Mouse (Mus musculus) ES-Bruce4 (cell line): ENCODE data around the gene Kcna6. TPM values are rescaled to one million over a fixed set of nuclear protein-coding genes. Genes with fewer than 3 reads are reported as not detected.

ENCODE experiments used
- H3K27ac ChIP-seq: 2 replicates; pipeline ENCODE4 v1.5.1; 2012; ENCODE audit warnings: low read length, inconsistent platforms; ENCODE audit not compliant: insufficient read depth
- H3K27me3 ChIP-seq: 2 replicates; pipeline ENCODE4 v1.6.1; 2012; ENCODE audit warnings: mild to moderate bottlenecking, low read length, inconsistent platforms; ENCODE audit not compliant: control insufficient read depth, poor library complexity, insufficient read depth, severe bottlenecking
- H3K36me3 ChIP-seq: 2 replicates; pipeline ENCODE4 v1.6.1; 2012; ENCODE audit warnings: inconsistent platforms, mild to moderate bottlenecking, low read length, moderate library complexity; ENCODE audit not compliant: control insufficient read depth, poor library complexity, insufficient read depth, severe bottlenecking
- H3K4me1 ChIP-seq: one replicate; pipeline ENCODE4 v1.8.1; 2011; ENCODE audit warnings: low read length; ENCODE audit not compliant: control insufficient read depth, insufficient read depth
- H3K4me3 ChIP-seq: 2 replicates; pipeline ENCODE4 v1.5.1; 2011; ENCODE audit warnings: low read depth, mild to moderate bottlenecking, low read length
- H3K9ac ChIP-seq: 2 replicates; pipeline ENCODE4 v1.6.1; 2012; ENCODE audit warnings: low read depth, mild to moderate bottlenecking, inconsistent platforms; ENCODE audit not compliant: poor library complexity, severe bottlenecking
- H3K9me3 ChIP-seq: replicated peaks from 2 replicates; pipeline ENCODE4 v1.6.1; 2012; ENCODE audit warnings: mild to moderate bottlenecking, low read length, inconsistent platforms; ENCODE audit not compliant: control insufficient read depth, poor library complexity, insufficient read depth, severe bottlenecking
- CTCF ChIP-seq: IDR thresholded peaks from one replicate; pipeline ENCODE4 v1.8.1; 2011; ENCODE audit warnings: low read depth, low read length
- EP300 ChIP-seq: IDR thresholded peaks from 2 replicates; pipeline ENCODE4 v1.6.1; 2011; ENCODE audit warnings: low read depth, low read length; ENCODE audit not compliant: insufficient read depth
- POLR2A ChIP-seq: IDR thresholded peaks from one replicate; pipeline ENCODE4 v1.8.1; 2011; ENCODE audit warnings: low read length; ENCODE audit not compliant: insufficient read depth
- polyA plus RNA-seq: library from polyadenylated mRNA; stranded (reverse); fragments of >200 nt; gene quantifications from 2 replicates; pipeline ENCODE4 v1.2.4, GENCODE M21; 2011; ENCODE audit warnings: low read depth; ENCODE audit not compliant: missing spikeins, insufficient read depth, insufficient read length

Gene Kcna6
- polyA plus RNA-seq: 0.58 and 1.5 TPM in 2 replicates

DNA sequence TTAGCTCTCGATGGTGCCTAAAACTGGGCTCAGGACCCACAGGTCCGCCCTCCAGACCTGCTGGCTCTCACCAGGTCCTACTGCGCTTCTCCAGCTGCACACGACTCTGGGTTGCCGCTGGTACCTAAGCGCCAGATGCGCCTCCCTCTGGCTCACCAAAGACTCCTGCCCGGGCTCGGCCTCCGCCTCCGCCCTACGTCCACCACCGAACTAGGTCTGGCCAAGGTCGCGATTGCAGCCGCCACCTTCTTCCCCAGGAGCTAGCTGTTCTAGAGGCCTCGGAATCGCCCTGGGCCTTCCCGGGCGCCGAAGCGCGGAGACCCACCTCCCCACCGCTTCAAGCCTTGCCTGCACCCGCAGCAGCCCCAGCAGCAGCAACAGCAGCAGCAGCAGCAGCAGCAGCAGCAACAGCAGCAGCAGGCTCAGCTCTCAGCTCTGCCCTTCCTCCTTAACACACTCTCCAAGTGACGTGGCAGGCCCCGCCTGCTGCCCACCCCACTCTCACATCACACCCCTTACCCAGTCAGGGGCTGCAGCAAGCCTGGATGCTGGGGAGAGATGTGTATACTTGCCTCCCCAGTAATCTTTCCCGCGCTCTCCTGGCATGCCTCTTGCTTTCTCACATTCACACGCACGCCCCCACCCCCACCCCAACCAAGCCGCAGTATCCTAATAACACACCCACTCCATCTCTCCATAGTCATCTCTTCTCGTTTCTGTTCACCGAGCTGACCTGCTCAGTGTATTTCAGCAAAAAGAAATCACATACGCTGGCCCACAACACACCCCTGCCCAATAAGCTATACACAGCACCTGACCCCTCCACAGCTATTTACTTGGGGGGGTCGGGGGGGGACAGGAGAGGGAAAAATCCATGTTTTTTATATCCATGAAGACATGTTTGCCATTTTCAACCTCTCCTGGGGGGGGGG lies at the start of gene Kcna6:
Kcna6 (minus strand) TSS at position 464 of the 932 bp plus-strand sequence.
- no peak for TF ChIP-seq CTCF
- TF ChIP-seq EP300: no peak
- TF ChIP-seq POLR2A: no peak
- no peaks in the 10 kb centered on the region for H3K4me1 ChIP-seq
- no peaks in the 10 kb centered on the region for H3K36me3 ChIP-seq
- H3K9me3 ChIP-seq: no peaks in the 10 kb centered on the region
- no peak within 1 kb of the TSS for H3K27ac ChIP-seq
- 0 out of 2 replicates have a peak within 1 kb of the TSS, but pooled peaks have one; percentile 16 for H3K9ac ChIP-seq
- peak within 1 kb of the TSS; percentile 48 for H3K4me3 ChIP-seq
- H3K27me3 ChIP-seq: peaks cover 10% of the 10 kb centered on the region

DNA sequence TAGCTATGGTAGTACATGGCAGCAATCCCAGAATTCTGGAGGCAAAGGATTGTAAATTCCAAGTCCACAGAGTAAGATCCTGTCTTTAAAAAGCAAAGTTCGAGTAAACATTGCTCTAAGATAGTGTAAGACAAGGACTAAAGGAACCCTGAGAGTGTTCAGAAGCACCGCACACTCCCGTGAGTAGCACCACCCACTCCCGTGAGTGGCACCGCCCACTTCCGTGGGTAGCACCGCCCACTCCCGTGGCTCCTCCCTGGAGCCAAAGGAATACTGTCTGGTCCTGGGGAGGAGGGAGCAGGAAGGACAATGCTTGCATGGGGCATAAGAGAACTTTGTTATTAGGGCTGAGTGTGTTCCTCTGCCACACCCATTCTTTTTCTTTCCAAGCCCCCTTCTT lies 48.4 kb upstream of the Kcna6 start:
- H3K36me3 ChIP-seq: no peaks in the 10 kb centered on the region
- no peaks in the 10 kb centered on the region for H3K9me3 ChIP-seq

DNA sequence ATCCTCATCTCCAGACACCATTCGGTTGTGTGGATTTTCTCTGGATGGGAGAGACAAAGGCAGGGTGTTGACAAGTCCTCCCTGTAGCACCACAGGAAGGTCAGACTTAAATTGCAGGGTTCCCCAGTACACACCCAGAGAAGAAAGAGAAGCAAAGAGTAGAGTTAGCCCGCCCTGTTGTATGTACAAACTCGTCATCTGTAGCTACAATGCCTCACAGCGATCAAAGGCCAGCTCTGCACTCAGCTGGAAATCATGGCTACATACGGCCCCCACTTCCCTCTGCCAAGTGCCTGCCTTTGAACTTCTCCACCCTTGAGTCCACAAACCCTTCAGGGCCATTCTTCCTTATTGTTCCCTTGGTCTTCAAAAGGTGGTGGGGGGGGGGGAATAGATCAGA lies 43.7 kb upstream of the Kcna6 start:
- Histone ChIP-seq H3K9ac (no peak overlapping the region), H3K4me3 (no peak overlapping the region), H3K27ac (no peak overlapping the region), H3K9me3 (no peaks in the 10 kb centered on the region), H3K36me3 (no peaks in the 10 kb centered on the region), H3K27me3 (no peaks in the 10 kb centered on the region), H3K4me1 (no peaks in the 10 kb centered on the region)
- TF ChIP-seq POLR2A (no peak), CTCF (no peak), EP300 (no peak)

More for the DNA sequence above, 48.4 kb upstream of the Kcna6 start:
- H3K27me3 ChIP-seq: no peaks in the 10 kb centered on the region
- H3K4me3 ChIP-seq: no peak overlapping the region
- H3K27ac ChIP-seq: no peak overlapping the region
- H3K4me1 ChIP-seq: no peaks in the 10 kb centered on the region
- H3K9ac ChIP-seq: no peak overlapping the region
- TF ChIP-seq POLR2A: no peak
- no peak for TF ChIP-seq EP300
- TF ChIP-seq CTCF: no peak

DNA sequence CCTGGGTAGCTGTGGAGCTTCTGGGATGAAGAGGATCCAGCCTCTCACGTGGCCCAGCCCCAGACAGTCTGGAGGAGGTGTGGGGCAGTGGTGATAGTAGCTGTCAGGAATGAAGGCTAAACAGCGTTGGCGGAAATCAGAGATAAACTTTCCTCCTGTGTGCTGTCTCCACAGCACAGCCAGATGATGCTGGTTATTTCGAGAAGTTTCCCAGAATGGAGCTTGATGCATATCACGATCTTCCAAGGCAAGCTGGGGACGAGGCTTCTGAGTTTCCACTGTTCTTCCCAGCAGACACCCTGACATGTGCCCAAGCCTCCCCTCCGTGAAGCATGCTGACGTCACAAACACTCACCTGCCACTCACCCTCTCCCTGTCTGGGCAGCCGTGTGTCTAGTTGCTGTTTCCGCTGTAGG lies 43.2 kb upstream of the Kcna6 start:
- no peak for TF ChIP-seq EP300
- TF ChIP-seq POLR2A: no peak
- TF ChIP-seq CTCF: no peak
- H3K4me3 ChIP-seq: no peak overlapping the region
- H3K9ac ChIP-seq: no peak overlapping the region
- H3K27ac ChIP-seq: no peak overlapping the region
- no peaks in the 10 kb centered on the region for H3K4me1 ChIP-seq
- H3K9me3 ChIP-seq: no peaks in the 10 kb centered on the region
- no peaks in the 10 kb centered on the region for H3K36me3 ChIP-seq
- no peaks in the 10 kb centered on the region for H3K27me3 ChIP-seq

DNA sequence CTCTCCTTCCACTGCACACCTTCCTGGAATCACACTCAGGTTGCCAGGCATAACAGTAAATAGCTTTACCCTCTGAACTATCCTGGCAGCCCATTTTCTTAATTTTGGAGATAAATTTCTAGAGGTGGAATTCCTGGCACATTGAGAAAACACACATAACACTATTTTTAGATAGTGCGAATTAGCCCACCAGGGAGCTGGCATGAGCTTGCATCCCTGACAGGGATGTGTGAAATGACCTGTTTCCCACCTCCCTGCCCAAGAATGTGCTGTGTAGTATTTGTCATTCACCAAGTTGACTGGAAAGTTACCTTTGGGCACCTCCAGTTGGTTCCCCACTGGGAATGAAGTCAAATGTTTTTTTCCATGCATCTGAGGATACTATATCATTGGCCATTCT lies 42.6 kb upstream of the Kcna6 start:
- no peaks in the 10 kb centered on the region for H3K4me1 ChIP-seq
- no peaks in the 10 kb centered on the region for H3K27me3 ChIP-seq
- no peak overlapping the region for H3K27ac ChIP-seq
- H3K36me3 ChIP-seq: no peaks in the 10 kb centered on the region
- no peaks in the 10 kb centered on the region for H3K9me3 ChIP-seq
- H3K9ac ChIP-seq: no peak overlapping the region
- no peak overlapping the region for H3K4me3 ChIP-seq
- TF ChIP-seq POLR2A (no peak), EP300 (no peak), CTCF (no peak)

DNA sequence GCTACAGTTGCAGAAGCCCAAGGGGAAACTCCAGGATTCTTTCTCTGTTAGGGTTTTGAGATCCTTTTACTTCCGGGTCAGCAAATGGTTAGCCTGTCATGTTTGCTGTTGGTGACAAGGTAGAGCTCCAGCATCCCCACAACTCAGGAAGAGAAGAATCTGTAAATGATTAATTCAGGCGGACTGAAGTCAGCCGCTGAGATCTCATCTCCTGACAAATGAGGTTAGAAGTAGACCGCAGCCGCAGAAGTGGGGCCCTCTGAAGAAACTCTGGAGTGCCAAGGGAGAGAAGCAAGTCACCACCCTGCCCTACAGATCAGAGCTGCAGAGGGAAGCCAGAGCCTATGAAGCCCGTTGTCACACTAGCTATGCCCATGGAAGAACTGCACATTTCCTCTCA lies 37.4 kb upstream of the Kcna6 start:
- Histone ChIP-seq H3K4me1 (no peaks in the 10 kb centered on the region), H3K4me3 (no peak overlapping the region), H3K27ac (no peak overlapping the region), H3K27me3 (no peaks in the 10 kb centered on the region), H3K9ac (no peak overlapping the region), H3K9me3 (no peaks in the 10 kb centered on the region), H3K36me3 (no peaks in the 10 kb centered on the region)
- TF ChIP-seq CTCF (no peak), POLR2A (no peak), EP300 (no peak)
